Mouse (Mus musculus): ENCODE measurements around the gene Nxph1. TPM values are rescaled to one million over a fixed set of nuclear protein-coding genes. Genes with fewer than 3 reads are reported as not detected.

Nxph1 gene
- 82.4 and 92.6 TPM in 2 replicates for polyA plus RNA-seq (2015; fragmentation: Nextera tagmentation; extraction: Ambion mirVana)

GRCm38 (mm10) chr6:8948131-8948470 is at the start of gene Nxph1:
TSS of gene Nxph1 (plus strand) at chr6:8948431.
- Histone ChIP-seq H3K9me3 (replicated peaks; ENCODE audit: control insufficient read depth, low read length, poor library complexity, severe bottlenecking) (no peaks in the 10 kb centered on the region), H3K36me3 (ENCODE audit: control insufficient read depth, insufficient read depth, low read length) (no peaks in the 10 kb centered on the region), H3K4me2 (ENCODE audit: low read length) (peak within 1 kb of the TSS; percentile 81), H3K27me3 (ENCODE audit: control insufficient read depth, insufficient read depth, low read depth, low read length) (peaks cover 2% of the 10 kb centered on the region), H3K9ac (ENCODE audit: low read depth, low read length) (peak within 1 kb of the TSS; percentile 80), H3K4me1 (ENCODE audit: control insufficient read depth, insufficient read depth, low read length) (peaks cover 18% of the 10 kb centered on the region), H3K4me3 (ENCODE audit: low read depth, low read length) (peak within 1 kb of the TSS; percentile 67), H3K27ac (ENCODE audit: low read length) (peak within 1 kb of the TSS; percentile 86)
- 2% methylated on average over 16 of the region's 16 CpGs for WGBS
- ATAC-seq: peak; percentile 30

GRCm38 (mm10) chr6:8900021-8900728 is 48.1 kb upstream of the Nxph1 start:
- H3K4me2 ChIP-seq (ENCODE audit: low read length): no peak overlapping the region
- no peak overlapping the region for H3K27ac ChIP-seq (ENCODE audit: low read length)
- H3K27me3 ChIP-seq (ENCODE audit: control insufficient read depth, insufficient read depth, low read depth, low read length): no peaks in the 10 kb centered on the region
- H3K9me3 ChIP-seq (replicated peaks; ENCODE audit: control insufficient read depth, low read length, poor library complexity, severe bottlenecking): no peaks in the 10 kb centered on the region
- 41% methylated on average over 7 of the region's 7 CpGs for WGBS
- no peaks in the 10 kb centered on the region for H3K36me3 ChIP-seq (ENCODE audit: control insufficient read depth, insufficient read depth, low read length)
- no peak overlapping the region for H3K9ac ChIP-seq (ENCODE audit: low read depth, low read length)
- H3K4me3 ChIP-seq (ENCODE audit: low read depth, low read length): no peak overlapping the region
- ATAC-seq: no peak; the same call in 1 of the 2 replicates
- peaks cover 9% of the 10 kb centered on the region; the same call in 1 of the 2 replicates for H3K4me1 ChIP-seq (ENCODE audit: control insufficient read depth, insufficient read depth, low read length)

- no peaks in the 10 kb centered on the region for H3K9me3 ChIP-seq (replicated peaks; ENCODE audit: control insufficient read depth, low read length, poor library complexity, severe bottlenecking)
- no peak overlapping the region for H3K4me3 ChIP-seq (ENCODE audit: low read depth, low read length)
- H3K27me3 ChIP-seq (ENCODE audit: control insufficient read depth, insufficient read depth, low read depth, low read length): no peaks in the 10 kb centered on the region
- H3K4me1 ChIP-seq (ENCODE audit: control insufficient read depth, insufficient read depth, low read length): peaks cover 9% of the 10 kb centered on the region; the same call in 1 of the 2 replicates
- 9% methylated on average over 2 of the region's 2 CpGs for WGBS
- H3K27ac ChIP-seq (ENCODE audit: low read length): no peak overlapping the region
- no peaks in the 10 kb centered on the region for H3K36me3 ChIP-seq (ENCODE audit: control insufficient read depth, insufficient read depth, low read length)
- no peak for ATAC-seq
- H3K4me2 ChIP-seq (ENCODE audit: low read length): no peak overlapping the region
- no peak overlapping the region for H3K9ac ChIP-seq (ENCODE audit: low read depth, low read length)
Measured at GRCm38 (mm10) chr6:8900729-8901122, 47.5 kb upstream of the Nxph1 start.

- no peaks in the 10 kb centered on the region for H3K27me3 ChIP-seq (ENCODE audit: control insufficient read depth, insufficient read depth, low read depth, low read length)
- H3K27ac ChIP-seq (ENCODE audit: low read length): no peak overlapping the region
- no peak overlapping the region for H3K9ac ChIP-seq (ENCODE audit: low read depth, low read length)
- H3K4me3 ChIP-seq (ENCODE audit: low read depth, low read length): no peak overlapping the region
- no peaks in the 10 kb centered on the region for H3K4me1 ChIP-seq (ENCODE audit: control insufficient read depth, insufficient read depth, low read length)
- no peak for ATAC-seq
- H3K4me2 ChIP-seq (ENCODE audit: low read length): no peak overlapping the region
- no peaks in the 10 kb centered on the region for H3K36me3 ChIP-seq (ENCODE audit: control insufficient read depth, insufficient read depth, low read length)
- no peaks in the 10 kb centered on the region for H3K9me3 ChIP-seq (replicated peaks; ENCODE audit: control insufficient read depth, low read length, poor library complexity, severe bottlenecking)
- WGBS: 71% methylated on average over 3 of the region's 3 CpGs
Measured at GRCm38 (mm10) chr6:8907917-8908316, 40.3 kb upstream of the Nxph1 start.

GRCm38 (mm10) chr6:8913404-8913803 is 34.8 kb upstream of the Nxph1 start:
- Histone ChIP-seq H3K27ac (ENCODE audit: low read length) (no peak overlapping the region), H3K4me2 (ENCODE audit: low read length) (no peak overlapping the region), H3K4me1 (ENCODE audit: control insufficient read depth, insufficient read depth, low read length) (no peaks in the 10 kb centered on the region), H3K4me3 (ENCODE audit: low read depth, low read length) (no peak overlapping the region), H3K36me3 (ENCODE audit: control insufficient read depth, insufficient read depth, low read length) (no peaks in the 10 kb centered on the region), H3K9me3 (replicated peaks; ENCODE audit: control insufficient read depth, low read length, poor library complexity, severe bottlenecking) (no peaks in the 10 kb centered on the region), H3K27me3 (ENCODE audit: control insufficient read depth, insufficient read depth, low read depth, low read length) (no peaks in the 10 kb centered on the region), H3K9ac (ENCODE audit: low read depth, low read length) (no peak overlapping the region)
- no peak for ATAC-seq

- no peaks in the 10 kb centered on the region for H3K36me3 ChIP-seq (ENCODE audit: control insufficient read depth, insufficient read depth, low read length)
- H3K9ac ChIP-seq (ENCODE audit: low read depth, low read length): no peak overlapping the region
- no peaks in the 10 kb centered on the region for H3K4me1 ChIP-seq (ENCODE audit: control insufficient read depth, insufficient read depth, low read length)
- no peak overlapping the region for H3K4me3 ChIP-seq (ENCODE audit: low read depth, low read length)
- H3K9me3 ChIP-seq (replicated peaks; ENCODE audit: control insufficient read depth, low read length, poor library complexity, severe bottlenecking): no peaks in the 10 kb centered on the region
- 89% methylated on average over 3 of the region's 3 CpGs for WGBS
- H3K27me3 ChIP-seq (ENCODE audit: control insufficient read depth, insufficient read depth, low read depth, low read length): no peaks in the 10 kb centered on the region
- no peak for ATAC-seq
- no peak overlapping the region for H3K27ac ChIP-seq (ENCODE audit: low read length)
- no peak overlapping the region for H3K4me2 ChIP-seq (ENCODE audit: low read length)
Measured at GRCm38 (mm10) chr6:8914682-8915081, 33.5 kb upstream of the Nxph1 start.

GRCm38 (mm10) chr6:8924481-8924880 is 23.8 kb upstream of the Nxph1 start:
- Histone ChIP-seq H3K36me3 (ENCODE audit: control insufficient read depth, insufficient read depth, low read length) (no peaks in the 10 kb centered on the region), H3K4me2 (ENCODE audit: low read length) (no peak overlapping the region), H3K27ac (ENCODE audit: low read length) (no peak overlapping the region), H3K9me3 (replicated peaks; ENCODE audit: control insufficient read depth, low read length, poor library complexity, severe bottlenecking) (no peaks in the 10 kb centered on the region), H3K4me3 (ENCODE audit: low read depth, low read length) (no peak overlapping the region), H3K9ac (ENCODE audit: low read depth, low read length) (no peak overlapping the region), H3K4me1 (ENCODE audit: control insufficient read depth, insufficient read depth, low read length) (no peaks in the 10 kb centered on the region), H3K27me3 (ENCODE audit: control insufficient read depth, insufficient read depth, low read depth, low read length) (no peaks in the 10 kb centered on the region)
- 83% methylated on average over 6 of the region's 6 CpGs for WGBS
- ATAC-seq: no peak

- Histone ChIP-seq H3K4me1 (ENCODE audit: control insufficient read depth, insufficient read depth, low read length) (peaks cover 7% of the 10 kb centered on the region), H3K27ac (ENCODE audit: low read length) (no peak overlapping the region), H3K9me3 (replicated peaks; ENCODE audit: control insufficient read depth, low read length, poor library complexity, severe bottlenecking) (no peaks in the 10 kb centered on the region), H3K4me3 (ENCODE audit: low read depth, low read length) (no peak overlapping the region), H3K36me3 (ENCODE audit: control insufficient read depth, insufficient read depth, low read length) (no peaks in the 10 kb centered on the region), H3K27me3 (ENCODE audit: control insufficient read depth, insufficient read depth, low read depth, low read length) (no peaks in the 10 kb centered on the region; the same call in 1 of the 2 replicates), H3K9ac (ENCODE audit: low read depth, low read length) (no peak overlapping the region), H3K4me2 (ENCODE audit: low read length) (no peak overlapping the region)
- WGBS: 30% methylated on average over 5 of the region's 5 CpGs
- no peak for ATAC-seq
Measured at GRCm38 (mm10) chr6:8935241-8935640, 13.0 kb upstream of the Nxph1 start.

GRCm38 (mm10) chr6:8935705-8936104 is 12.5 kb upstream of the Nxph1 start:
- Histone ChIP-seq H3K27me3 (ENCODE audit: control insufficient read depth, insufficient read depth, low read depth, low read length) (no peaks in the 10 kb centered on the region; the same call in 1 of the 2 replicates), H3K9me3 (replicated peaks; ENCODE audit: control insufficient read depth, low read length, poor library complexity, severe bottlenecking) (no peaks in the 10 kb centered on the region), H3K4me3 (ENCODE audit: low read depth, low read length) (peak overlapping the region; percentile 14; the same call in 1 of the 2 replicates), H3K27ac (ENCODE audit: low read length) (0 out of 2 replicates have a peak overlapping the region, but pooled peaks have one; percentile 50), H3K4me1 (ENCODE audit: control insufficient read depth, insufficient read depth, low read length) (peaks cover 7% of the 10 kb centered on the region), H3K4me2 (ENCODE audit: low read length) (peak overlapping the region; percentile 50), H3K36me3 (ENCODE audit: control insufficient read depth, insufficient read depth, low read length) (no peaks in the 10 kb centered on the region), H3K9ac (ENCODE audit: low read depth, low read length) (0 out of 2 replicates have a peak overlapping the region, but pooled peaks have one; percentile 34)
- WGBS: 11% methylated on average over 5 of the region's 5 CpGs
- ATAC-seq: peak; percentile 92
